Mouse (Mus musculus): ENCODE measurements around the gene Ugt1a9.

Gene Ugt1a9

GRCm38 (mm10) chr1:88179657-88180056, 109.1 kb downstream of the Ugt1a9 start:
- DNase-seq (ENCODE audit: low spot score in 2 of 2): no peak

GRCm38 (mm10) chr1:88186325-88186935, 115.8 kb downstream of the Ugt1a9 start:
- no peak for DNase-seq (ENCODE audit: low spot score in 2 of 2)

GRCm38 (mm10) chr1:88192136-88192535, 121.5 kb downstream of the Ugt1a9 start:
- no peak for DNase-seq (ENCODE audit: low spot score in 2 of 2)

- DNase-seq (ENCODE audit: low spot score in 2 of 2): no peak
Measured at GRCm38 (mm10) chr1:88195687-88196086, 125.1 kb downstream of the Ugt1a9 start.

- no peak for DNase-seq (ENCODE audit: low spot score in 2 of 2)
Measured at GRCm38 (mm10) chr1:88197443-88197842, 126.8 kb downstream of the Ugt1a9 start.

GRCm38 (mm10) chr1:88199996-88200395, 129.4 kb downstream of the Ugt1a9 start:
- DNase-seq (ENCODE audit: low spot score in 2 of 2): no peak

GRCm38 (mm10) chr1:88200456-88200855, 129.9 kb downstream of the Ugt1a9 start, which contains the start of gene Ugt1a2:
Gene Ugt1a2 (plus strand): TSS chr1:88200601.
- DNase-seq (ENCODE audit: low spot score in 2 of 2): no peak

- peak; percentile 71 to 84 for DNase-seq (ENCODE audit: low spot score in 2 of 2)
Measured at GRCm38 (mm10) chr1:88205294-88205922, 134.8 kb downstream of the Ugt1a9 start, which contains the start of gene Dnajb3. Gene Dnajb3 (minus strand): TSS chr1:88205782.

- no peak for DNase-seq (ENCODE audit: low spot score in 2 of 2)
Measured at GRCm38 (mm10) chr1:88206843-88207479, 136.4 kb downstream of the Ugt1a9 start.

GRCm38 (mm10) chr1:88211812-88212211, 141.2 kb downstream of the Ugt1a9 start, which contains the start of gene Ugt1a1:
Gene Ugt1a1 (plus strand): TSS chr1:88211959.
- no peak for DNase-seq (ENCODE audit: low spot score in 2 of 2)

GRCm38 (mm10) chr1:88212341-88213045, 141.9 kb downstream of the Ugt1a9 start:
- no peak for DNase-seq (ENCODE audit: low spot score in 2 of 2)

- DNase-seq (ENCODE audit: low spot score in 2 of 2): no peak
Measured at GRCm38 (mm10) chr1:88213061-88213460, 142.5 kb downstream of the Ugt1a9 start.

GRCm38 (mm10) chr1:88213766-88214461, 143.3 kb downstream of the Ugt1a9 start:
- no peak for DNase-seq (ENCODE audit: low spot score in 2 of 2)

- DNase-seq (ENCODE audit: low spot score in 2 of 2): no peak
Measured at GRCm38 (mm10) chr1:88214462-88214952, 143.9 kb downstream of the Ugt1a9 start.

- DNase-seq (ENCODE audit: low spot score in 2 of 2): no peak
Measured at GRCm38 (mm10) chr1:88215466-88216380, 145.1 kb downstream of the Ugt1a9 start.

GRCm38 (mm10) chr1:88216551-88216950, 146.0 kb downstream of the Ugt1a9 start:
- DNase-seq (ENCODE audit: low spot score in 2 of 2): no peak

GRCm38 (mm10) chr1:88217144-88217543, 146.5 kb downstream of the Ugt1a9 start:
- no peak for DNase-seq (ENCODE audit: low spot score in 2 of 2)

GRCm38 (mm10) chr1:88217576-88217975, 147.0 kb downstream of the Ugt1a9 start:
- DNase-seq (ENCODE audit: low spot score in 2 of 2): no peak

- DNase-seq (ENCODE audit: low spot score in 2 of 2): peak in 1 of 2 experiments; percentile 11
Measured at GRCm38 (mm10) chr1:88218051-88218450, 147.5 kb downstream of the Ugt1a9 start.

- DNase-seq (ENCODE audit: low spot score in 2 of 2): no peak
Measured at GRCm38 (mm10) chr1:88218591-88218990, 148.0 kb downstream of the Ugt1a9 start.

Data from frontal cortex, postnatal 10 days (tissue).